Mouse (Mus musculus) layer of hippocampus, postnatal 10 days (tissue): ENCODE results near the gene Sema7a. TPM values are rescaled to one million over a fixed set of nuclear protein-coding genes. Genes with fewer than 3 reads are reported as not detected.

Source experiments
- DNase-seq, 2 experiments: peaks; one replicate each; pipeline ENCODE4 v3.0.0; 2021; ENCODE audit warnings: low spot score in 2 of 2
- total RNA-seq, 2 experiments: library from RNA; stranded (reverse); gene quantifications; 2 replicates each; pipeline ENCODE4 v1.2.3; 2021

Gene Sema7a
- total RNA-seq, 2 experiments from 2014 or later, result 100 to 104 TPM

DNA sequence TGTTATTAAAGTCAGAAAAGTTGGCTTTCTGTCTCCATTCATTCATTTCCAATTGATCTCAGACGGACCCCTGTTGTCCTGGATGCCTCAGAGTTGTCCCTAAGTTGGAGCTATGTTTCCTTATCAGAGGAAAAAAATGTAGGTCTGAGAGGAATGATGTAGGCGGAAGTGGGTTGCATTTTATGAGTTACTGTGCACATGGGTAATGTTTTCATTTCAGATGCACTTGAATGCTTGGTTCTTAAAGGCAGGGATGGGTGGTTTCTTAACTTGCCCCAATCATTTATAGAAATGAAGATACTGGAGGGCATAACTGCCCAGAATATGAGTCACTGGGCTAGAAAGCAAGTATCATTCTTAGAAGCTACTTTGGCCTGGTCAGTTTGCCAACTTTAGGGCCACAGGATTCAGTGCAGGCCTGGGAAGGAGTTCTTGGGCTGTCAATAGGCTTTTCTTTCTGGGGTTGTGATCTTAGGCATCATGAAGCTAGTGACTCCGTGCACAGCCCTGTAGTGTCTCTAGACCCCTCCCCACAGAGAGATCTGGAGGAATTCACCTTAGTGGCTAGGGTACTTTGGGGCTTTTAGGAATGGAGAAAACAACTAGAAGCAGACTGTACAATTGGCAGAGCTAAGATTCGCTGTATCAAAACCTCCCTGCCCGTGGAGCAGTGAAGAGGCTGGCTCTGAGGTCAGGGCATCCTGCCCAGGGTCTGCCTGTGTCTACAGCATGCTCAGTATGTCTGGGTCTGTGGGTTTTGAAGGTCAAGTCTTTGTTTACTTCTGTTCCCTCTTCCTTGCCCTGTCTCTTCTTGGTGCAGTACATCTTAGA lies 1.5 kb upstream of the Sema7a start:
- DNase-seq, result no peak

DNA sequence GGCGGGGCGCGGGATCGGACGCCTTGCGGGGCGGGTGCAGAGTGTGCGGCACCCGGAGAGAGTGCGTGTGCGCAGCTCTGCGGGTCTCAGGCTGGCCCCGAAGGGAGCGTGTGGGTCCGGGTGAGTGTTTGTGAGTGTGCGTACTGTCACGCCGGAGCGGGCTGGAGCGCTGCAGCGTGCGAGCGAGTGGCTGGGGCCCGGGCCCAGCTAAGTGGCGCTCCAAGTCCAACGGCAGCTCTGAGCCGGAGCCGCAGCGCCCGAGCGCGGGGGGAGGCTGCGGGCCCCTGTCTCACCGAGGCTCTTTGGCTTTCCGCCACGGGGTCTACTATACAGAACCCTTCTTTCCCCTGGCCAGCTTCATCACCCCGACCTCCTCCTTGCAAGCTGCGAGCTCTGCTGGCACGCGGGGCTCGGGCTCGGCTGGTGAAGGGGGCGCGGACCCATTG lies 460 bp downstream of the Sema7a start:
- peak; percentile 54 to 70 for DNase-seq

DNA sequence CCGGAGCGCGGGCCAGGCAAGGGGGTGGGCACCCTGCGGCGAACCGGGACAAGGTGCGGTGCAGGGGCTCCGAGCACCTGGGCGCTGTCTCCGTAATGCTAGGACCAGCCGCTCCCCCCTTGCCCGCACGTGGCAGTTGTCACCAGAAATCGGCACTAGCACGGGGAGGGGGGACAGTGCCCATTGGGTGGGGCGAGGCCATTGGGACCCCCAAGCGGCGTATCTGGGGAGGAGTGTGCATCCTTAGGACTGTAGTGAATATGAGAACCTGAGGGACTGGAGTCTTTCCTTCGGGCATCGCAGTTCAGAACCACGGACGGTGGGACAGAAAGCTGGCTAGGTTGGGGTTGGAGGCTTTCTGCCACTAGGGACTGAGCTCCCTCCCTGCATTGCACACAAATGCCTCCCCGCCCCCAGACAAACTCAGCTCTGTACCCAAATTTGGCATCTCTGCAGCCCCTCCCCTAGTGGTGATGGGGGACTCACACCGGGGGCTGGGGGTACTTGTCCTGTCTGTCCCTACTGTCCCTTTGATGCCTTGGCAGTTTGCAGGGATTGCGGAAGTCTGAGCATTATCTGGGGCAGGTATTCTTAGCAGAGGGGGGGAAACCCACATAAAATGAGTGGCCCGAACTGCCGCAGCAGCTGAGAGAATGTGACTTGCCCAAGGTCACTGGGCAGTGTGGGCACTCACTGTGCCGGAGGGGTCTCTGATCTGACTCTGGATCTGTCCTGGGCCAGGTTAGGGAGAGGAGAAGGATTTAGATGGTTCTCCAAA lies 1.1 kb downstream of the Sema7a start:
- DNase-seq, result peak in 1 of 2 experiments; percentile 55

DNA sequence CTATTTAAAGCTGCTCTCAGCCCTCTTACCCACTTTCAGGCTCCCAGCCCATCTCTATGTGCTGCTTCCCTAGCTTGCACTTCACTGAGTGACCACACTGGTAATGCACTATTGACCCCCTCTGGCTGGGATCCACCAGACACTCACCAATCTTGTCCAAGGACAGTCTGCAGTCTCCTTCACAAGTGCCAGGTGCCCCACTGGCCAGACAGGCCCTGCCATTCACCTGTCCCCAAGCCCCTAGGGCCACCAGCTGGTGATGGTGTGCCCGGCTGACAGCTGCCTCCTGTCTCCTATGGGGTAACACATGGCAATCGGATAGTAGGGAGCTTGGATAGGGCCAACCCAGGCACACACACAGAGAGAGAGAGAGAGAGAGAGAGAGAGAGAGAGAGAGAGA lies 2.1 kb downstream of the Sema7a start:
- no peak for DNase-seq

DNA sequence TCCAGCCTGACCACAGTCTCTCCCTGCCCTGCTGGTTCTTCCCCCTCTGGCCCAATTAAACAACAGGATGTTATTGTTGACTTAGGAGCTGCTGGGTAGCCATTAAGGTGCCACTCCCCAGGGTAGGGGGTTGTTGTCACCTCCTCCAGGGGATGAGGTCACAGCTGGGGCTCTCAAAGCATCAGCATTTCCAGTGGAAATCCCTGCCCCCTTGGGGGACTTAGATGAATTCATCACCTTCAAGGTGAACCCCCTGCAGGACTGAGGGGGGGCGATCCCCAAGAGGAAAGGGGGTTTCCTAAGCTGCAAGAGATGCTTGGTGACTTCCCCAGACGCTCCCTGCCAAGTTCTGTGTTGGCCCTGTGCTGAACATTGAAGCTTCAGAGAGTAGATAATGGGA lies 3.2 kb downstream of the Sema7a start:
- DNase-seq, result no peak

DNA sequence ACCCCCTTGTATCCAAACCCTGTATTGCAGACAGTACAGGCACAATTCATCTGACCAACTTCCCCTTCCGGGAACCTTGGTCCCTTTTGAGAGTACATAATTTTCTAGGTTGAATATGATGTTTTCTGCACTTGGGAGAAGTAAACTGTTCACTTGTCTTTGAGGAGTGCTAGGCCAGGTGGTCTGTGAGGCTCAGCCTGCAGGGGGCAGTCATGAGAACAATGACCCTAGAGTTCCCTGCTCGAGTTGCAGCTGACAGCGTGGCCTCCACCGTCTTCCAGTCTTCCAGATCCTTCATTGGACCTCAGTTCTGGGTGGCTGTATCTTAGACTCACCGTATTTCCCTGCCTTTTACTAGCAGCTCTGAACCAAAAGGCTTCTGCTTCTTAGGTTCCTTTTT lies 4.7 kb downstream of the Sema7a start:
- DNase-seq, result peak; percentile 66 to 74

DNA sequence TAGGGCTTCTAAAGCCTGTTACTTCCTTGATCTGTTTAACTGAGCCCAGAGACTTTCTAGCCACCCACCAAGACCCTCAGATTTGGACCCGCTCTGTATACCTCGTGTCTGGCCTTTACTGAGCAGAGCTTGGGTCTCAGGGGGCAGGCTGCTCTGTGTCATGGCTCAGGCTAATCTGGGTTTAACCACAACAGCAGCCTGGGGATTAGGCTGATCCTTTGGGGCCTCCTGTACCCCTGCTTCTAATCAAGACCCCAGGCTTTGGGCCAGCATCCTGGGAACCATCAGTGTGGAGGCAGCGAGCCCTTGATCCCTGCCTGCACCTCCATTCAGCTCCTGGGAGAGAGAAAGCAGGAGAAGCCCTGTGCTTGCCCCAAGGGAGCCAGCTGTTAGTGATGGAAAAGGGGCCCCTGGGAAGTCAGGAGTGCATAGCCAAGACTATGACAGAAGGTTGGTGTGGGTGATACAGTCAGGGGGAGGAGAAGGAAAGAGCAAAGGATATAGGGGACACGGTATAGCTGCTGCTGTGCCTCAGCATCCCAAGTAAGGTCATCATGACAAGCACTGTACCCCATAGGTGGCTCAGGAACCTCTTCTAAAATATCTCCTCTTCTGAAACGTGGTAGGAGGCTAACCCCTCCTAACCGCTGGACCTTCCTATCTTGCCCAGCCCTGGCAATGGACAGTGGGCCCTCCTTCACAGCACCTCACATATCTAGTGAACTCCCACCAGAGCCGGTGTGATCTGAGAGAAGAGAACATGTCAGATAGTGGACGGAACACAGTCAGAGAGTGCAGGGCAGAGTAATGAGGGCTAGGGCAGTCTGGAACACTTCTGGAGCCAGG lies 6.1 kb downstream of the Sema7a start:
- DNase-seq, result no peak

DNA sequence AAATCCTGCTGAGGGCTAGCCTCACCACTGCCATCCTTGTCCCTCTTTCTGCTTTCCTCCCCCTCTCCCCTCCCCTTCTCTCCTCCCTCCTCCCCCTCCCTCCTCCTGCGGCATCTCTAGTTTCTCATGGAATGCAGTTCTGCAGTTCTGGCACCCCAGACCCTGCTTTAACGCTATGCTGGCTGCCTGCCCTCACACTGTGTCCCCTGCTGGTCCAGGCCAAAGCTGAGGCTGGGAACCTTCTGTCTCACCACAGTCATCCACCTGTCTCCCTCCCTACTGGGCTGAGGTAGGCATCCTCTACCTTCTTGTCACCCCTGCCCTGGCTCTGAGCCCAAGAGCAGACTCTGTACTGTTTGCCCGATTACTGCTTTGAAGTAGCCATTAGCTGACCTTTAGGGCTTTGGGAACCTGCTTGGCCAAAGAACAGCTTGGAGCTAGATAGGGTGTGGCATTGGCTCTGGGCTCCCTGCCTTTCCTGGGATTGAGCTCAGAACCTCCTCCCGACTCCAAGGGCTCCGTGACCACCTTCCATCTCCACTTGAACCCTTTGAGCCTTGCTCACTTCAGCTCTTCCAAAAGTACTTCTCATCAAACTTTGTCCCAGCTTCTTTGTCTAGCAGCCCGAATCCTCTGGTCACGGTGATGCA lies 7.6 kb downstream of the Sema7a start:
- no peak for DNase-seq

DNA sequence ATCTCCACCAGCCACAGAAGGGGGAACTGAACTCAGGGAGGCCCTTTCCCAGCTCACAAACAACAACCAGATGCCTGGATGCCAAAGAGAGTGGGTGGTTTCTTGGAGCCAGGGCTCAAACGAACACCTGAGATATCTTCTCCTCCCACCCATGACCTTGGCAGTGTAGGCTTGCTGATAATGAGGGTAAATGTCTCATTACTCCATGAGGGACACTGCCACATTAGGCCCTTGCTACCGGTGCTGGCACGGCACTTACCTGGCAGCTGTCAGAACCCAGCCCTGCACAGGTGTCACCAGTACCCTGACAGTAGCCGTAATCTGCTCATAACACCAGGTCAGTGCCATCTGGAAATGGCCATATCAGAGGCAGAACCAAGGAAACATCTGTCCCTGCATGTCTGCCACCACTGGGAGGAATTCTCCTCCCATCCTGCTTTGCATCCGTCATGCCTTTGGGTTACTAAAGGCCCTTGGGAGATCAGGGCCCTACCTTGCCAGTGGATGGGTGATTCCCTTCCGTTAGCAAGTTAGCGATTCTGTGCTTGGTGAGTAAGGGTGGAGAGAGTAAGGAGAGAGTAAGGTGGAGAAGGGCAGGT lies 8.5 kb downstream of the Sema7a start:
- no peak for DNase-seq

DNA sequence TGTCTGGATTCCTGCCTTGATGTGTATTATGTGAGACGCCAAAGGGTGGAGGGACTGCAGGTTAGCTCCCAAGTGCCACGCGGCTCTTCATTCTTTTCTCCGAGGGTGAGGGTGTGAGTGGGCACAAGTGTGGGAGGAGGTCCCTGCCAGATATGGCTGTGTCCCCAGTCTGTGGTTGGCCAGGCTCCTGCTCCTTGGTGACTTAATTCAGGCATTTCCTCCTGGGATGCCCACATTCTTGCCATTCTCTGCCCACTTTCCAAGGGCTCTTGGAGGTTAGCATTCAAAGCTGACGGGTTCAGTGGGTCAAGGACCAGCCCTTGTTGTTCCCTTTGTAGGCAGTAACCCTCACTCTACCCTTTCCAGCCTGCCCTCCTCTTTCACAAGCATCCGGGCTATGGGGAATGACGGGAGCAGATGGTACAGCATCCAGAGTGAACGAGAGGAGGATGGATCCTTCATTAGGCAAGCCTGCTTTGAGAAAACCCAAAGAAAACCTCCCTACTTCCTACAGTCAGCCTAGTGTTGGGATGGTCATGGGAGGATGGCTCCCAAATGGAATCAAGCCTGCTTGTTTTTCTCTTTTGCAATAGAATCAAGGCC lies 9.3 kb downstream of the Sema7a start:
- DNase-seq, result no peak

DNA sequence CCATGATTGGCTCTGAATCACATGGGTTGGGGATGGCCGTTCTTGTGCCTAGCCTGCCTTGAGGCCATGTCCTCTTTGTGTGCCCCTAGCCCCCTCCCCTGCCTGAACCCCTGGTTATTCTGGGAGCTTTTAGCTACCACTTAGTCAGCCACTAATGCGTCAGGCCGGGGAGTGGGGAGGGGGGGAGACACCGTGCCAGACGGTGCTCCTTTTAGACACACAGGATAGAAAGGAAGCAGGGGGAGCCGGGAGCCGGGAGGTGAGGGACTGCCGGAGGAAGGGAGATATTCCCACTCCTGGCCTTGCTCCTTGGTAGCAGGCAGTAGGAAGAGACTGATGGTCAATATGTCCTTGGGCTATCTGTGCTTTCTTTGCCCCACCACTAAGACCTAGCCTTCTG lies 10.0 kb downstream of the Sema7a start:
- no peak for DNase-seq

DNA sequence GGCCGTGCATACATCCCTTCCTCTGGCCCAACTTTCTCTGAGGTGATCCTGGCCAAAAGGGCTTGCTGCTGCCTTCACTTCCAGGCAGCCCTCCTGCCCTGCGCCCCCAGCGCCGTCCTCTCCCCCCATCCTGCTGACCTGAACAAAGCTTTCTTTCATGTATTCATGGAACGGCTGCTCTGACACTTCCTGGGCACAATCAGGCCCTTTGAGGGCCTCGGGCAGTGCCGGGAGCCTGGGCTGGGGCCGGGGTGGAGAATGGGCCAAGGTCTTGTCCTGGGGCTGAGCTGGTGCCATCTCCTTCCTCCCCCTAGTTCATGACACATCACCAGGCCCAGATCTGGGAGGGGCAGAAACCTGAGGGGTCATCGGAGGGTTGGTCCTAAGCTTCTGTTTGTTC lies 10.6 kb downstream of the Sema7a start:
- peak in 1 of 2 experiments; percentile 55 for DNase-seq

DNA sequence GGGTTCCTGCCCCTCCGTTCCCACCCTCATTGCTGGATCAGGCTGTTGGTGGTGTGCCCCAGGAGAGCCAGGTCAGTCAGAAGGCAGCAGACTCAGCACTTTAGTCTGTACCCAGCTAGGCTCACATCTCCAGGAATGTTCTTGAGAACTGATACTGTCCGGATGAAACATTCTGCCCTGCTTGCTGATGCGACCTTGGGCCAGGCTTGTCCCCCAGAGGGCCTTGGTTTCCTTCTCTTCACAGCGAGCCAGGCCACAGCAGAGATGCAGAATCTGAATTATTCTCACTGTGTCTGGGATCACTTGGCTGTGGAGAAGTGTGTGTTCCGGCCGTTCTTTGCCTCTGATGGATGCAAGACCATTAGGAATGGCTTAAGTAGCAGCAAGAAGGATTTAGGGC lies 12.1 kb downstream of the Sema7a start:
- no peak for DNase-seq

DNA sequence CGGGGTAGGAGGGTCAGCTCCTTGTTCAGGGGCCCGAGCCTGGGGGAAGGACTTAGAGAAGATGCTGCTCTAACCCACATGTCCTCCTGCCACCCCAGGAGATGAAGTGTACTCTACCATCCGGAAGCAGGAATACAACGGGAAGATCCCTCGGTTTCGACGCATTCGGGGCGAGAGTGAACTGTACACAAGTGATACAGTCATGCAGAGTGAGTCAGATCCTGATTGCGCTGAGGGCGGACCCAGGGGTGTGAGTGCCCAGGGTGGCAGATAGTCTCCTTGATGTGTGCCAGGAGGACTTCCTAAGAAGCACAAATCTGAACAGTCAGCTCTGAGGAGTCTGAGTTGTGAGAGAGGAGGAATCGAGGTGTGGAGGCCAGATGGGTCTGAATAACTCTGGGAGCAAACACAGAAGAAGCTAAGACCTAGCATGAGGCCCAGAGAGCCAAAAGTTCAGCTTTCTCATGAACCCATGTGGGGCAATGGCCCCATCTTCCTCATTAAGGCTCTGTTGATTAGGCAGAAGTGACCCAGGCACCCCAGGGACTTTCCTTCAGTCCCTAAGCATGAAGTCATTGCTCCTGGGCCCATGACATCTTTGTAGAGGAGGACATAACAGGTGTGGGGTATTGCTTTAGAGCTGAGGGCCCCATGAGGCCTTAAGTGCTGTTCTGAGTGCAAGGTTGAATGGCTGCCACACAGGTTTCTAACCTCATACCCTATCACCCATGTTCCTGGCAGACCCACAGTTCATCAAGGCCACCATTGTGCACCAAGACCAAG lies 15.2 kb downstream of the Sema7a start:
- DNase-seq, result no peak

DNA sequence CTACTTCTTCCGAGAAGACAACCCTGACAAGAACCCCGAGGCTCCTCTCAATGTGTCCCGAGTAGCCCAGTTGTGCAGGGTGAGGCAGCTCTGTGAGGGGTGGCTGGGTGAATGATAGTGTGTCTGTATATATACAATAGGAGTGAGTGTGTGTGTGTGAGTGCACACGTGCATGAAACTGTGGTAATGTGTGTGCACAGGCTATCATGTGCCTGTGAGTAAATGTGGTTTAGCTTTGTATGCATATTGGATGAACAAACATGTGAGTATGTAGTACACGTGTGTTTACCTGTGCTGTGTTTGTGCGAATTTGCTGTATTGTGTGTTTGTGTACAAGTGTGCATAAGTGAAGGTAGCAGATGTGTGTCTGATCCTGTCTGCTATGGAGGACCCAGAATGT lies 15.9 kb downstream of the Sema7a start:
- no peak for DNase-seq

DNA sequence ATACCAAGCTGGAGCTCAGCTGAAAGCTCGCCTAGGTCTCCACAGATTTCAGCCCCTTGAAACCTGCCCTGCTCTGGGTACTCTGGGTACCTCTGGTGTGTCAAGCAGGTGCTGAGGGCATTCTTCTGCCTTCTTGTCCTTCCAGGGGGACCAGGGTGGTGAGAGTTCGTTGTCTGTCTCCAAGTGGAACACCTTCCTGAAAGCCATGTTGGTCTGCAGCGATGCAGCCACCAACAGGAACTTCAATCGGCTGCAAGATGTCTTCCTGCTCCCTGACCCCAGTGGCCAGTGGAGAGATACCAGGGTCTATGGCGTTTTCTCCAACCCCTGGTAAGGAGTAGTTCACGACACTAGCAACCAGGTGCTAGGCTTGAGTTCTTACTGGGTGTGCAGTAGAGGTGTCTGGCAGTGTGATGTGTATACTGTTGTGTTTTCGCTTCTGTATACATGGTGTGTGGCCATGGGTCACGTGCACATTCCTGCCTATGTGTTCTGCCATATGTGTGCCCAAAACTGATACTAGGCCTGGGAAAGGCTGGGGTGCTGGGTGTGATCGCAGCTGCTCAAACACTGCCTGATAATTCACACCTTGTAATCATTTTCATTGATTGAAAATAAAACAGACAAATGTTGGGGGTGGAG lies 16.4 kb downstream of the Sema7a start:
- no peak for DNase-seq

DNA sequence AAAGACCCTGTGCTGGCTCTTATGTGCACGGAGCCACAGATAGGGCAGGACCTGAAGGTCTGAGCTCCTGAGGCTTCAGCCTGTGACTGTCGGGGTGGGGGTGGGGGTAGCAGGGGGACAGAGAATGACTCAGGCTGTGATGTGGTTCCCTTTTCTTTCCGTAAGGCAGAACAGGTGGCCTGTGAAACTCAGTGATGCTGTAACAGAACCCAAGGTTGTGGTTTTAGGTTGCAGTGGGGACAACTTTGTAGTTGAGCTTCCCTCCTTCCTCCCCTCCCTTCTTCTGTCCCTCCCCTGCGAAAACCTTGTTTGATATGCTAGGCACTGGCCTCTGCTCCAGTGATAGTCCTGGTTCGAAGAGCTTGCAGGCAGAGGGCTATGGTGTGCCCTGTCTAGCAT lies 16.9 kb downstream of the Sema7a start:
- no peak for DNase-seq

DNA sequence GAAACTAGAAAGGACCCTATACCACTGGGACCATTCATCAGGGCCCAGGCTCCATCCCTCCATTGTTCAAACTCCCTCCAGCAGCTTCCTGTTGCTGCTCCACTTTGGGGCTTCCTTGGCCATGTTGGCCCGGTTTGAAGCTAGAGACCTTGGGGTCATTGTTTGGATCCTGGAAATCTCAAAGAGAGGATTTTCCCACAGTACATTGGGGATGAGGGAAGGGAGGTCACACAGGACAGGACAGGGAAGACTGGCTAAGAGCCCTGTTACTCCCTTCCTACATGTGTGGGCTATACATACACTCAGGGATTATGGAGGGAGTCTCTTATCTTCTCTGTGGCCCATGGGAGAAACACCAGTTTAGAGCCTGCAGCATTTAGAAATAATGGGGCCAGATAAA lies 18.7 kb downstream of the Sema7a start:
- no peak for DNase-seq

DNA sequence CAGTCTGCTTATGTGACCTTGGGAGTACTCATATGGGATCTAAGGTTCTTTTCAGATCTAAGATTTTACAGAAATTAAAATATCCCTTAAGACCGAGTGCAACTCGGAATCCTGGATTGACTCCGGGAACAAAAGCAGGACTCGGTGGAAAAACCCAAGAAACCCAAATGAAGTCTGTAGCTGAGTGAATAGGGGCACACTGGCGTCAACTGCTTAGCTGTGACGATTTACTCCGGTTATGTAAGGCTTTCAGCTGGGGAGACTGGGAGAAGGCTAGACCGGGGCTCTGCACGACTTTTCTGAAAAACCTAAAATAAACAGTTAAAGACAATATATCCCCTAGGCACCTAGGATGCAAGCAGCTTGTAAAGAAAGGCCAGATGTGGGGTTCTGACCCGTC lies 19.5 kb downstream of the Sema7a start:
- DNase-seq, result no peak
